Mouse (Mus musculus) thymus, adult 2 months (tissue): Measurements from ENCODE around the gene Hnrnpul1. TPM values are rescaled to one million over a fixed set of nuclear protein-coding genes. Genes with fewer than 3 reads are reported as not detected.
A peak's percentile ranks its signal among the peaks of the same experiment; 100 is the strongest.

ENCODE experiments used
- DNase-seq: peaks from one replicate; pipeline ENCODE4 v3.0.0; 2021
- H3K27ac ChIP-seq: fragments of 200-500 bp; 2 replicates; pipeline ENCODE4 v1.5.1; 2012; ENCODE audit warnings: low read length, control low read depth; ENCODE audit not compliant: control insufficient read depth, insufficient read depth
- H3K27me3 ChIP-seq: fragments of 200-500 bp; 2 replicates; pipeline ENCODE4 v1.6.1; 2012; ENCODE audit warnings: mild to moderate bottlenecking, low read length, moderate library complexity, mixed read lengths; ENCODE audit not compliant: control insufficient read depth, insufficient read depth
- H3K36me3 ChIP-seq: fragments of 200-500 bp; 2 replicates; pipeline ENCODE4 v1.6.1; 2012; ENCODE audit warnings: mild to moderate bottlenecking, low read length, moderate library complexity; ENCODE audit not compliant: control insufficient read depth, insufficient read depth
- H3K4me1 ChIP-seq: fragments of 200-500 bp; replicated peaks from 2 replicates; pipeline ENCODE4 v1.6.1; 2012; ENCODE audit warnings: low read length; ENCODE audit not compliant: control insufficient read depth, insufficient read depth
- H3K4me3 ChIP-seq: fragments of 200-500 bp; 2 replicates; pipeline ENCODE4 v1.5.1; 2012; ENCODE audit warnings: mild to moderate bottlenecking, low read length, control low read depth, moderate library complexity; ENCODE audit not compliant: control insufficient read depth, insufficient read depth
- CTCF ChIP-seq: fragments of 200-500 bp; IDR thresholded peaks from 2 replicates; pipeline ENCODE4 v1.5.1; 2012; ENCODE audit warnings: mild to moderate bottlenecking, control low read depth, low read length, moderate library complexity, borderline replicate concordance; ENCODE audit not compliant: control insufficient read depth, poor library complexity, insufficient read depth; ENCODE audit errors: extremely low read depth
- POLR2A ChIP-seq: fragments of 200-500 bp; IDR thresholded peaks from 2 replicates; pipeline ENCODE4 v1.6.1; 2012; ENCODE audit warnings: mild to moderate bottlenecking, low read length, control low read depth, moderate library complexity; ENCODE audit not compliant: control insufficient read depth, poor library complexity, insufficient read depth; ENCODE audit errors: extremely low read depth
- WGBS: fragments of 180-500 bp; shearing (Covaris S2); methylation state at CpG from one replicate; pipeline ENCODE4 v1.1.7; 2018; 5-methylcytosine and 5-hydroxymethylcytosine counted together
- polyA plus RNA-seq: library from polyadenylated mRNA; depleted of rRNA; stranded (reverse); fragments of >200 nt; gene quantifications from 2 replicates; pipeline ENCODE4 v1.2.3, GENCODE M21; 2012

The Hnrnpul1 gene
- polyA plus RNA-seq, 1 experiment: 102 TPM

DNA sequence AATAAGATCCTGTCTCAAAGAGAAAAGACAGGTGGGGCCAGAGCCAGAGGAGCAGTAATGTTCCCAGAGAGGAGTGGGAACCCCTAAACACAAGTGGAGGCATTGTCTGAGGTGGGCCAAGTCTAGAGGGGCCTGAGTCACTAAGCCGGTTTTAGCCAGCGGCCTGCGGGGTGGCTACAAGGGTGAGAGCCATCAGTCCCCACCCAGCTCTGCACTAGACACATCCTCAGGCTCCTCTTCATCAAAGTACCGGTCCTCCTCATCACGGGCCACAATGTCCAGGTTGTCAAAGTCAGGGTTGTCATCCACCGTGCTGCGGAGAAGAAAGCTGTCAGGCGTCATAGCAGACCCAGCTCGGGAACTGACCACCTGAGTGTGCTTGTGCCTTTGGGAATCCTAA, 41.8 kb downstream of the Hnrnpul1 start:
- 96% methylated on average over 9 of the region's 9 CpGs for WGBS
- Histone ChIP-seq H3K27me3 (no peaks in the 10 kb centered on the region), H3K36me3 (peaks cover 32% of the 10 kb centered on the region), H3K4me3 (no peak overlapping the region), H3K4me1 (peaks cover 17% of the 10 kb centered on the region), H3K27ac (no peak overlapping the region)
- no peak for TF ChIP-seq POLR2A
- TF ChIP-seq CTCF: no peak
- no peak for DNase-seq

DNA sequence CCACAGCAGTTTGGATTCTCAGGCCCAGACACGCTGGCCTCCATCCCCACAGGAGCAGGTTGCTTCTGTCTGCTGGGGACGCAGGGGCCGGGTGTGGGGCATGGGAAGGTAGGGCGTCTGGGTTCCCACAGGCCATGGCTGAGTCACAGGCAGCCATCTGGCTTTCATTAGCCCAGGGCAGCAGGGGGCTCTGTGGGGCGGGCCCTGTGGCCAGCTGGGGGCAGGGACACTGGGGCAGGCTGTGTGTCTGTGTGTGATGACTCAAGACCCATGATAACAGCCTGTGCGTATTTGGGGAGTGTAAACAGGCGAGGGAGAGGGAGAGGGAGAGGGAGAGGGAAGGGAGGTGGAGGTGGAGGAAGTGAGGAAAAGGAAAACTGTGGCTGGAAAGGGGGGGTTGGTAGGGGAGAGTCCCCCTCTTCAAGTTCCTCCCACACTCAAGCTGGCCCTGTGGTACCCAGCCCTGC, 42.8 kb downstream of the Hnrnpul1 start:
- H3K36me3 ChIP-seq: peaks cover 32% of the 10 kb centered on the region
- H3K27ac ChIP-seq: no peak overlapping the region

GRCm38 (mm10) chr7:25711165-25711564, 43.4 kb downstream of the Hnrnpul1 start:
- Histone ChIP-seq H3K4me1 (peaks cover 19% of the 10 kb centered on the region), H3K27me3 (no peaks in the 10 kb centered on the region), H3K36me3 (peaks cover 32% of the 10 kb centered on the region), H3K4me3 (no peak overlapping the region), H3K27ac (no peak overlapping the region)
- WGBS: 25% methylated on average over 5 of the region's 5 CpGs
- TF ChIP-seq POLR2A (no peak), CTCF (no peak)
- no peak for DNase-seq

More for the DNA sequence above, 42.8 kb downstream of the Hnrnpul1 start:
- no peak for DNase-seq
- Histone ChIP-seq H3K4me3 (no peak overlapping the region), H3K4me1 (peaks cover 19% of the 10 kb centered on the region), H3K27me3 (no peaks in the 10 kb centered on the region)
- 51% methylated on average over 7 of the region's 7 CpGs for WGBS
- TF ChIP-seq POLR2A (no peak), CTCF (no peak)

- Histone ChIP-seq H3K36me3 (peaks cover 30% of the 10 kb centered on the region), H3K4me3 (no peak overlapping the region), H3K27me3 (no peaks in the 10 kb centered on the region), H3K27ac (no peak overlapping the region; the same call in 1 of the 2 replicates), H3K4me1 (peaks cover 19% of the 10 kb centered on the region)
- no peak for DNase-seq
- 51% methylated on average over 7 of the region's 7 CpGs for WGBS
- TF ChIP-seq CTCF (no peak), POLR2A (no peak)
These were observed 43.9 kb downstream of the Hnrnpul1 start for GRCm38 (mm10) chr7:25710519-25711130.

GRCm38 (mm10) chr7:25709961-25710360, 44.6 kb downstream of the Hnrnpul1 start:
- H3K27me3 ChIP-seq: no peaks in the 10 kb centered on the region
- DNase-seq: no peak
- 55% methylated on average over 12 of the region's 12 CpGs for WGBS
- peaks cover 30% of the 10 kb centered on the region for H3K36me3 ChIP-seq
- no peak overlapping the region for H3K27ac ChIP-seq
- H3K4me1 ChIP-seq: peaks cover 20% of the 10 kb centered on the region
- H3K4me3 ChIP-seq: no peak overlapping the region
- TF ChIP-seq CTCF (no peak), POLR2A (no peak)

GRCm38 (mm10) chr7:25707581-25708292, 46.8 kb downstream of the Hnrnpul1 start:
- Histone ChIP-seq H3K4me1 (peaks cover 21% of the 10 kb centered on the region), H3K36me3 (peaks cover 19% of the 10 kb centered on the region), H3K27me3 (no peaks in the 10 kb centered on the region), H3K27ac (0 out of 2 replicates have a peak overlapping the region, but pooled peaks have one; percentile 2), H3K4me3 (no peak overlapping the region)
- DNase-seq: no peak
- TF ChIP-seq POLR2A (no peak), CTCF (no peak)
- WGBS: 52% methylated on average over 15 of the region's 15 CpGs
